Mouse (Mus musculus) lung, postnatal 10 days (tissue): ENCODE data around the gene Sohlh2.

ENCODE experiments used
- DNase-seq: peaks from one replicate; pipeline ENCODE4 v3.0.0; 2021

Sohlh2 gene

DNA sequence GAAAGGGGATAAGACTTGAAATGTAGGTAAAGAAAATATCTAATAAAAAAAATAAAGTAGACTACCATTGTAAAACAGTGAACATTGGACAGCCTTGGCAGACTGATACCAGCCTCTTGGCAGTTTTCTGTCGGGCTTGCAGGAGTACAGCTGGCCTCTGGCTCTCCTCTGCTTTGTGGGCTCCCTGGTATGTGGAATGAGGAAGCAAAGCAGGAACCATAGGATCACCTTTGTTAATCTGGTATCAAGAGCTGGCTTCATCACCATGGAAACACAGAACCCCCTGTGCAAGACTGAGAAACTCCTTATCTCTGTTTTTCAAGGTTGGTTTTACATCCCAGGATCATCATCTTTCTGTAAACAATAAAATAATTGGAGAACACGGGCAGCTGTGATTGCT lies 30.4 kb downstream of the Sohlh2 start:
- no peak for DNase-seq

DNA sequence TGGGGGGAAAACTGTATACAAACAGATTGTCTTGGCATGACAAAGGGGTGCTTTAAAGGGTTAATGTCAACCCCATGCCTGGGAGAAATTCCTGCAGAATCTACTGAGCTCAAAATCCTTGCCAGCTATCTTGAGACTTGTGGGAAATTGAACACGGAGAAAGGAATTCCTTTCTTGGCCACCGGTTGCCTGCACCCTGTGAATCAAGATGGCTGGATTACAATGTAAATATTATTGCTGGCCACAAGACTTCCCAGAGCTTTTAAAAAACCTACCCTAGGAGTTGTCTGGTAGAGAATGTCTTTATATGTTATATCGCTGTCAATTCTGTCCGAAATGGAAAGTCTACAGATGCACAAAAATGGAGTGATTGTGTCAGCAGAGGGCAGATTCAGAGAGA lies 32.0 kb downstream of the Sohlh2 start:
- DNase-seq, result no peak

DNA sequence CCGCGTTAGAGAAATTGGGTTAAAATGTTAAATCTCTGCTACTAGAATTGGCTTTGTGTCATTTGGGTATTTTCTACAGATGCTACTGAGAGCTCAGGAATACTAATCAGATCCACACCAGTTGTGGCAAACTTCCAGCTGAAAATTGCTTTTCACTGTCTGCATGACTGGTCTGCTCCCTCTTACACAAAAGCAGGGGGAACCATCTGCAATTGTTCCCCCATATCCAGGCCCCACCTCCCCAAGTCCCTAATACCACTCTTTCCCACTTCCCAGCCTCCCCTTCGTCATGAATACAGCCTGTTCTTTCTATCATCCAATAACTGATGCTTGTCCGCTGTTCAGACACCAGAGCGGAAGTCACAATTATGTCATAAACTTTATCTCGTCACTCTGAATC lies 32.6 kb downstream of the Sohlh2 start:
- no peak for DNase-seq

DNA sequence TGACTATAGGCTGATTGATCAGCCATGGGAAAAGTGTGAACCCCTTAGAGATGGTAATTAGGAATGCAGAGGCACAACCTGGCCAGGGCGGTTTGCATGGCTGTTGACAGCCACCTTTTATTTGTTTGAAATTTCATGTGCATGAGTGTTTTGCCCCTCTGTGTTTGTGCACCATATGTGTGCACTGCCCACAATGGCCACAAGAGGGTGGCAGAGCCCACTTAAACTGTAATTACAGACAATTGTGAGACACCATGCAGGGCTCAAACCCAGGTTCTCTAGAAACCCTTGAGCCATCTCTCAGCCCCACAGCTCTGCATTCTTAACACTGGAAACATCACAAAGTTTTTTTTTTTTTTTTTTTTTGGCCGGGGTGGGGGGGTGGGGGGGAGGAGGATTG lies 40.7 kb downstream of the Sohlh2 start:
- no peak for DNase-seq

- DNase-seq, result no peak
Observed at GRCm38 (mm10) chr3:55223862-55224261, 42.0 kb downstream of the Sohlh2 start.

- DNase-seq, result peak; percentile 25
Observed at GRCm38 (mm10) chr3:55226501-55227213, 44.8 kb downstream of the Sohlh2 start.

- no peak for DNase-seq
Observed at GRCm38 (mm10) chr3:55227214-55227581, 45.4 kb downstream of the Sohlh2 start.

DNA sequence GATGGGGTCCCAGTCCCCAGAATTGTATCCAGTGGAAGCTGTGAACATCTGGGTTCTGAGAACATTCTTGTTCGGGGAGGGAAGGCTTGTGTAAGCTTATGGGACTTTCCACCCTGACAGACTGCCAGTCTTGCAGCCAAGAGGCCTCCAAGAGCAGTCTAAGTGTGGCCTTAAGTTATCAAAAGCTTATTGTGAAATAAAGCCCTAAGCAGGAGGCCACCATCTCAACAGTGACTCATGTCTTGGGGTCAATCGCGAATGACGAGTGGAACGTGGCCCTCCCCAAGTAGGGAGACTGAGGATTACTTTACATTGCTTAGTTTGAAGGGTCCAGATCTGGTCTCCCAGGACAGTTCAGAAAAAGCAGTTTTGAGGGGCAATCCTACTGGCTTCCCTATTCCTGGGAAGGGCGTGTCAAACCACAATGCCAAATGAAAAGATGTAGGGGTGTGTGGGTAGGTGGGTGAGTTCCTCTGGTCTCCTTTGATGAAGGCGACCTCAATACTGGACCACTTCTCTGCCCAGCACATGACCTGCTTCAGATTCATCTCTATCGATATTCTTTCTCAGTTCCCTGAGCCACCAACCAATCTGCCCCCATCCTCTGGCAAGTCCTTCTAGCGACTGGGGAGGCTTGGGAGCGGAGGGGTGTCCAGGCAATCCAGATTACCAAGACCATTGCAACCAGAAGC lies 60.0 kb downstream of the Sohlh2 start, which contains the start of gene Dclk1:
Gene Dclk1 (plus strand): TSS at position 635 of the 692 bp plus-strand sequence.
- peak; percentile 54 for DNase-seq

DNA sequence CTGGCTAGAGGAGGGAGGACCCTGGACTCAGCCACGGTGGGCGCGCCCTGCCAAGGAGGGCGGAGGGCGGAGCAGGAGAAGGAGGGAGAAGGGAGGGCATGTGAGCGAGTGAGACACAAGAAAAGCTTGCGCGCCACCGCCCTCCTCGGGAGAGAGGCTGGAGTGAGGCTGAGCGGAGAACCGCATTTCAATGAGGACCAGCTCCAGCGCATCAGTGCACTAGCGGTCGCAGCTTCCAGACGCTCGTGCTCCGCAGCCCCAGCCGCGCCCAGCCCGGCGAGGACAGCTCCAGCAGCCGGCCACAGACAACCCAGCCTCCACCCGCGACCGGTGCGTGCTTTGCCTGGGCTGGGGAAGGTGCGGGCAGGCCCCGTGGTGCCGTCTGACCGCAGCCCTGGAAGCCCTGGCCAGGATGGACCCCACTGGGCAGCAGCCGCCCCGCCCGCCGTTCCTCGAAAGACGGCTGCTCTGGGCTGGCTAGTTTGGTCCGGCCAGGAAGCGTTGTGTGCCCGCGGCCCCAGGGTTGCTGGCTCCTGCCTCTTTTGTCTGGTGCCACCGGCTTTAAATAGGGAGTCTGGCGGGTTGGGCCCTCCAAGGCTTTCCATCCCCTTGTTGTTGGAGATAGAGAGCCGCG lies 60.7 kb downstream of the Sohlh2 start:
- DNase-seq, result peak; percentile 81

DNA sequence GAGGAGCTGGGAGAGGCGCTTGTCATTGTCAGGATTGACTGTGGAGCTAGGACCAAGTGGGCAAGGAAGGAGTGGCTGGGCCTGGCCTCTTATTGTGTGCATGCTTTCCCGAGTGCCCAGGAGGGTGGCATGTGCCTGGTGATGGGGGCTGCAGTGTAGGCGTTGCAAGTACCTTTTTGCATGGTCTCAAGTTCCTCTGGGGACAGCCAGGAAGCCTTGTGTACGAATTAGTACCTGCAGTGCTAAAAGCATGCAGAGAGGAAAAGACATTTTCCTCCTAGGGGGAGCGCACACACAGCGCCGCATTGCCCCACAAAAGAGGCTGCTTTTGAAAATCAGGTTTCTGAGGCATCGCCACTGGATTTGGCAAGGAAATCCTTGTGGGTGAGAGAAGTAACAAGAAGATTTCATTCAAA lies 61.2 kb downstream of the Sohlh2 start:
- DNase-seq, result no peak

DNA sequence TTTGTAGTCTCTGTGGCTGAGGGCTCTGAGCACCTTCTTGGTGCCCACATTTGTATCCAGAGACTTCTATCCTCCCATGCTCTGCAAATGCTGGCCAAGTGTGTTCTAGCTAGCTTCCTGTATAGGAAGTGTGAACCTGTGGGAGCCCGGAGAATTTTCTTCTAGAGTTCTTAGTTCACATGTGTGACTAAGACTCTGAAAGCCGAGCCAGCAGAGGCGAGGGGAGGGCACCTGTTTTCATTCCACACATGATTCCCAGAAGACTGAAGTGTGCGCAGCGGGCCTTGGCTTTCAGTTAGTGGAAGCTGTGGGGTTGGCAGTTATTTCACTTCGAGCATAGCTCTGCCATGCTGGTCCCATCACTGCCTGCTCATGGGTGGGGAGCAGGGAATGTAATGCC lies 62.3 kb downstream of the Sohlh2 start:
- no peak for DNase-seq

- DNase-seq, result no peak
Observed at GRCm38 (mm10) chr3:55246618-55247272, 64.9 kb downstream of the Sohlh2 start.

DNA sequence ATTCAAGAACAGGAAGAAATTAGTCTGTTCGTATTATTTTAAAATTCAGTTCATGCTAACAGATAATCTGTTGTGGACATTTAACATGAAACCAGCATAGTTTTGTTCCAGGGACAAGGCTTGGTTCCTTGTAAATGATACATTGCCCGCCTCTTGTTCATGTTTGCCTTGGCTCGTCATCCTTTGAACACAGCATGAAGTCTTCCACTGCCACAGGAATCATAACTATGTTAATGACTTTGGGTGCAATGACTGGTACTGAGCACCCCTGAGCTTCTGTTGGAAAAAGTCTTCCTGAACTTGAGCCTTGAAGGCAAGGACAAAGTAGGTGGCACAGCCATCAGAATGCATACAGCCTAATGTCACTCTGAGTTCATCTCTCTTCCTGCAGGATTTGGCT lies 66.2 kb downstream of the Sohlh2 start:
- no peak for DNase-seq

GRCm38 (mm10) chr3:55248508-55248907 lies 66.7 kb downstream of the Sohlh2 start:
- peak; percentile 68 for DNase-seq

DNA sequence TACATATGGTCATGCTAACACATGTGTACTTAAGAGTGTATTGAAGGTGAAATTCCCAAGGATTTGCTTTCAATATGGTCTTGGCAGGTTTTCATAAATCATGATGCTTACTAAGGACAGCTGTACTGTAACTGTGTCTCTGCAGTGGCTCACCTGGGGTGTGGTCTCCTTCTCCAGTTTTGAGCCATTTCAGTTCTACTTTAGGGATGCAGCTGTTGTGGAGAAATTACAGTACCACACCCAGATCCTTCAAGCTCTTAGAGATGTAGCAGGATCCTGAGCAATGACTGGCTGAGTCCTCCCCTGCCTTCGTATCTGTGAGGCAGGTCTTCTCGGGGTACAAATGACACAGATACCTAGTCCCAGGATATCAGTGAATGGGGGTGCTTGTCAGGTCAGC lies 68.8 kb downstream of the Sohlh2 start:
- no peak for DNase-seq
